Mouse (Mus musculus) left cerebral cortex, adult 8-10 months (tissue): ENCODE data around the gene Pou5f1. TPM values are rescaled to one million over a fixed set of nuclear protein-coding genes. Genes with fewer than 3 reads are reported as not detected.
A peak's percentile ranks its signal among the peaks of the same experiment; 100 is the strongest.

Source experiments
- DNase-seq, 2 experiments: peaks; one replicate each; pipeline ENCODE4 v3.0.0; 2022; ENCODE audit warnings: low spot score in 2 of 2
- total RNA-seq, 4 experiments: library from RNA; stranded (reverse); gene quantifications; 2 replicates each; pipeline ENCODE4 v1.2.4; 2022

Gene Pou5f1
- total RNA-seq, 4 experiments from 2014 or later, result 0.27 TPM; not detected in 3

DNA sequence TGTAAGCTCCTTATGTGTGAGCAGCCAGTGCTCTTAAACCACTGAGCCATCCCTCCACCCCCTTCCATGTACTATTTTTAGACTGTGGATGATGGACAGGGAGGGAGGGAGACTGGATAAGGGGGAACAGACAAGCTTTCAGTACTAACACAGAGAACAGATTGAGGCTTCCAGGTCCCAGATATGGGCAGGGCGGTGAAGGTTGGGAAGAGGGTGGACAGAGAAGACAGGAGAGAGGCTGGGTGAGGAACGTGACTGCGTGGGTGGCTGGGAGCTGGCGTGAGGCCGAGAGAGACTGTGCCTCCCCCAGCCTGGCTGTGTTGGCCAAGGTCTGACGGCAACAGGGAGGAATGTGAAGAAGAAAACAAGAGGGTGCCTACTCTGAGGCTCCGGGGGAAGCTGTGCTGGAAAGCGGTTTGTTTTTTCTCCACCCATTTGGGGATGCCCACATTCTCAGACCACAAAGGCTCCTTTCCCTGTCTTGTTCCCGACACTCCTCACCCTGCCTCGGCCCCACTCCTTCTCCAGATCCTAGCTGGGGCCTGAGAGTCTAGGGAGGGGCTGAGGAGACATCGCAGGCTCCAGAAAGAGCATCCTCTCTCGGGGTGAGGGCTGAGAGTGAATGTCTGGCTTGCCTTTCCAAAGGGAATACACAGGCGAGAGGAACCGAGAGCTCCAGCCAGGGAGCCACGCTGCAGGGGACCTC lies 43.8 kb downstream of the Pou5f1 start:
- DNase-seq, result peak; percentile 63 to 89

DNA sequence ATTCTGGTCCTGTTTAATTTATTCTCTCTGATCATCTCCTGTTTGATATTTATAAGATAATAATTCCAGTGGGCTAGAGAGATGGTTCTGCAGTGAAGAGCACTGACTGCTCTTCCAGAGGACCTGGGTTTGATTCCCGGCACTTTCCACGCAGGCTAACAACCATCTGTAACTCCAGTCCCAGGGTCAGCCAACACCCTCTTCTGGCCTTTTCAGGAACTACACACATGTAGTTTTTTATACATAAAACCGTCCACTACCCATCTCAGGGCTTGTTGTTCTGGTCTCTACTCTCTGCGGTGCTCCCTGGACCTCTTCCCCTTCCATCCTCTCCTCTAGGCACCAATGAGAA lies 44.3 kb downstream of the Pou5f1 start:
- DNase-seq, result no peak

DNA sequence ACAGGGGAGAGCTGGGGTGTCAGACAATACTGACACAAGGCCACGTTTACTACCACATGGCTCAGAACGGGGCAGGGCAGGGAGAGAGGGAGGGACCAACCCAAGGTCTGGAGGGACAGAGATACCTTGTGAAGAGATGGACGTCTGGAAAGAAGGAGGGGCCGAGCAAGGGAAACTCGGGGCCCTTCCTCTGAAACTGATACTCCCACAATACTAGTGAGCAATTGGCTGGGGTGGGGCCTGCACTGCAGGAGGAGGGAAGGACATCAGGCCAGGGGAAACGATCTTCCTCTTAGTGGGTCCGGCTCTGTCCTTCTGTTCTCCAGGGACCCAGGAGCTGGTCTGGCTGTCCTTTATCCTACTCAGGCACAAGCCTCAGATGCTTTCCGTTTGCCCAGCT lies 45.1 kb downstream of the Pou5f1 start:
- no peak for DNase-seq

DNA sequence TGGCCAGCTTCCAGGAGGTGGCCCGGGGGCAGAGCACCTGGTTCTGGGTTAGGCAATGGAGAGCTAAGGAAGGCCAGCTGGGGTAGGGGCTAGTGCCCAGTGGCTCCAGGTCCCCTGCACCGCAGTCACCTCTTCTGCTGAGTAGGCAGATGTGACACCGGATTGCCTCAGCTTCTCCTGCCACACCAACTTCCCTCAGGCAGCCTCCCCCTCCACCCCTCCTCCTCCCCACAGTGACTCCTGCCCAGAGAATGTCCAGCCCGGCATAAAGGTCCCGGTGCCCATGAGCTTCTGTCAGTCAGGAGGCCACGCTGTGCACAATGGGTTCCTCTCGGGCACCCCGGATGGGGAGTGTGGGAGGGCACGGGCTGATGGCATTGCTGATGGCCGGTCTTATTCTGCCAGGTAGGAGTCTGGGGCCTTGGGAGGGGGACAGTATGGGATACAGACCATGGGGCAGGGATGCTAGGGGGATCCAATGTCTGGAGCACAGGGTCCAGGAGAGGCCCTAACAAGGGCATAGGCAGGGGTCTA lies 46.1 kb downstream of the Pou5f1 start, which contains the start of gene Cdsn:
TSS of gene Cdsn (plus strand) at position 248 of the 534 bp plus-strand sequence.
- no peak for DNase-seq

DNA sequence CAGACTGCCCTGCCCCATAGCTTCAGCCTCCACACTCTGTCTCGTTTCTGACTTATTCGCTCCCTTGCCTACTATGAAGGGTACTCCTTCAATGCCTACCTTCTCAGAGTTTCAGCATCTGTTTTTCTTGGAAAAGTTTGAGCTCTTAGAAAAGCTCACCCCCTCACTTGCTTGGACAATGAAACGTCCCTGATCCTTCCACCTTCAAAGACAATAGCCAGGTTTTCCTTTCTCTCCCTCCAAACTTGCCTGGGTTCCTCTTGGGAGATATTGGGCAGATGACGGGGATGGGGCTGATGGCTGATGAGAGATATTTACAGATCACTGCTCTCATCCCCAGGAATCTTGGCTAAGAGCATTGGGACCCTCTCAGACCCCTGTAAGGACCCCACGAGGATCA lies 48.5 kb downstream of the Pou5f1 start:
- DNase-seq, result no peak

DNA sequence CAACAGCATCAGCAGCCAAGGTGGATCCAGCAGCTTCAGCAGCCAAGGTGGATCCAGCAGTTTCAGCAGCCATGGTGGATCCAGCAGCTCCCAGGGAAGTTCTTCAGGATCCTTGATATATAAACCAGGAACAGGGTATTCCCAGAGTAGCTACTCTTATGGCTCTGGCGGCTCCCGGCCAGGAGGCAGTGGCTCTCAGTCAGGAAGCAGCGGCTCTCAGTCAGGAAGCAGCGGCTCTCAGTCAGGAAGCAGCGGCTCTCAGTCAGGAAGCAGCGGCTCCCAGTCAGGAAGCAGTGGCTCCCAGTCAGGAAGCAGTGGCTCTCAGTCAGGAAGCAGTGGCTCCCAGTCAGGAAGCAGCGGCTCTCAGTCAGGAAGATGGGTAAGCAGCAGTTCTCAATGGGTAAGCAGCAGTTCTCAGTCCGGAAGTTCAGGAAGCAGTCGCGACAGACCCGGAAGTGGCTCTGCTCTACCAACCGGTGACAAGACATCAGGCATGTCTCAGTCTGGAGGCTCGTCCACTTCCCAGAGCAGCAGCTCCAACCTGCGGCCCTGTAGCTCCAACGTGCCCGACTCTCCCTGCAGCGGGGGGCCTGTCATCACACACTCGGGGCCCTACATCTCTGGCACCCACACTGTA lies 49.1 kb downstream of the Pou5f1 start:
- DNase-seq, result no peak

DNA sequence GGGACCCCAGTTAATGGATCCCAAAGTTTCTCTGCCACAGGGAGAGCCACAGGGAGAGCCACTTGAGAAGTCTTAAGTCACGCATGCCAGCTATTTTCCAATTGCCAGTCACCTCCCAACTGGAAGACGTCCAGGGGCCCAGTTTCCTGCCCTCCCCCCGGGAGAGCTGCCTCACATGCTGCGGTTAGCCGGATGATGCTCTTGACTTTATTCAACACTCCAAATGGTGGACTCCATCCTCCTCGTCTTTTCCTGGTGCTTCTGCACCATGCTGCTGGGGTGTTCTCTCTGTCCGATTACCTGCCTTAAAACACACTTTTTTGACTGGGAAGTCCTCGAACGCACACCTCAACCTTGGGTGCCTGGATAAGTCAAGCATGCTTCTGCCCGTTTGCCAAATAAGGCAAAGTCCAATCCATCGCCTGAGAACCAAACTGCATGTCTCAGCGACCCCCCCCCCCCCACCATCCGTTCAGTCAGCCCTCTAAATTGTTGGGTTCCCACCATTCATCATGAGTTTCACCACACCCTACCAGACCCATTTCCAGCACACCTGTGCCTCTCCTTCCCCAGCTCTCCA lies 50.5 kb downstream of the Pou5f1 start:
- DNase-seq, result no peak

DNA sequence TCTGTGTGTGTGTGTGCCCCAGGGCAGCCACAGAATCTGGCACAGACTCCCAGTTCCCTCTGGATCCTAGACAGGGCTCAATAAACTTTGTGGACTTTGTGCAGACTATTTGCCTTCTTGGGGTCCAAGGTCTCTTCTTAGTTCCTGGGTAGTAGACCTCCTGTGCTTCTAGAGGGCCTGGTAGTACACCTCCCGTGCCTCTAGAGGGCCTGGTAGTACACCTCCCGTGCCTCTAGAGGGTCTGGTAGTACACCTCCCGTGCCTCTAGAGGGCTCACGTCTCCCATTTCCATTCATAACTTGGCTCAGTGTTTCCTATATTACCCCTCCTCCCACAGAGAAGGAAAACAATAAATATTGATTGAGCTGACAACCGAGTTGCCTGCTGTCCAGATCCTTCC lies 51.0 kb downstream of the Pou5f1 start:
- no peak for DNase-seq

DNA sequence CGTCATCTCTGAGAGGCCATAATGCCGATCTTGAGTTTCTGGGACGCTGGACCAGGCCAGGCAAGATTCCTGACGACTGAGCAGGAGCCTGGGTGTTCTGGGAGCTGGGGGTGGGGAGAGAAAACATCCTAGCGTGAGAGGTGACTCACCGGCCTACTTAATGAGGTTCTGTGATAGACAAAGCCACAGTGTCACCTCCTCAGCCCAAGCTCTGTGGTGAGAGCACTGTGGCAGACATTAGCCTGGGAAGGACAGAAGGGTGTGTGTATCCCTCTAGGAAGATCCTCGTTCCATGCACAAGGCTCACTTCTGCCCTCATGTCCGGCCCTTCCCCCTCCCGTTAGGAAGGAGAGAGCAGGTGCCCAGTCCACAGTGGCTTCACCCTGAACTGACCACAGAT lies 51.5 kb downstream of the Pou5f1 start:
- no peak for DNase-seq

DNA sequence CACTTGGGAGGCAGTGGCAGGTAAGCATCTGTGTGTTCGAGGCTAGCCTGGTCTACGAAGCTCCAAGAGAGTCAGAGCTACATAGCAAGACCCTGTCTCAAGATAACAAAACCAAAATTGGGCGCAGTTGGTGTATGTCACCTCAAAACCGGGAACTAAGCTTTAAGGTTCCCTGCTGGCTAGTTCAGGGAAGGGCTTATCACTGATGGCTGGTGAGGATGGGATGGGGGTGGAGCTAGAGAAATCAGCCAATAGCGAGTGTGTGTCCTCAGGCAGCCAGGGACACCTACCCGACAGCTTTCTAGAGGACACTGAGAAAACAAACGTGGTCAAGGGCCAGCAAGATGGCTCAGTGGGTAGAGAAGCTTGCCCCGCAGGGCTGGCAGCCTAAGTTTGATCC lies 52.4 kb downstream of the Pou5f1 start:
- no peak for DNase-seq

Other genes starting within 250 kb of the Pou5f1 start
- gene H2-D1, start 243.3 kb upstream of the Pou5f1 start, total RNA-seq, result 10 to 100 TPM; 29.5 to 72.8 (median 47.5) TPM
- 1 to 10 TPM in 3 of 4 experiments, under 1 TPM in 1; 0.67 to 2.3 (median 1.4) TPM for gene H2-Q1, start 185.6 kb upstream of the Pou5f1 start, total RNA-seq
- 1 to 10 TPM in 2 of 4 experiments, under 1 TPM in 2; 0.34 to 1.3 (median 0.94) TPM for gene H2-Q2, start 163.8 kb upstream of the Pou5f1 start, total RNA-seq
- gene H2-Q4, start 126.4 kb upstream of the Pou5f1 start, total RNA-seq, result 1 to 10 TPM; 2.5 to 7.0 (median 4.7) TPM
- 1 to 10 TPM in 1 of 4 experiments, under 1 TPM in 3; 0.38 to 1.5 (median 0.86) TPM for gene H2-Q6, start 81.2 kb upstream of the Pou5f1 start, total RNA-seq
- gene H2-Q7, start 66.9 kb upstream of the Pou5f1 start, total RNA-seq, result 1 to 10 TPM in 2 of 4 experiments, under 1 TPM in 2; 0.59 to 2.3 (median 1.1) TPM
- gene H2-Q10, start 35.9 kb upstream of the Pou5f1 start, total RNA-seq, result under 1 TPM; 0.26 to 0.72 (median 0.38) TPM
- 10 to 100 TPM in 3 of 4 experiments, 1 to 10 TPM in 1; 10.0 to 16.0 (median 13.3) TPM for gene Tcf19, start 10.8 kb downstream of the Pou5f1 start, total RNA-seq
- 10 to 100 TPM; 12.0 to 18.7 (median 13.8) TPM for gene Cchcr1, start 11.1 kb downstream of the Pou5f1 start, total RNA-seq
- under 1 TPM in 1 of 4 experiments, not detected in 3; 0.41 TPM for gene Psors1c2, start 27.2 kb downstream of the Pou5f1 start, total RNA-seq
- gene Cdsn, start 46.1 kb downstream of the Pou5f1 start, total RNA-seq, result 1 to 10 TPM in 3 of 4 experiments, under 1 TPM in 1; 1.00 to 1.6 (median 1.2) TPM
- gene 2300002M23Rik, start 61.4 kb downstream of the Pou5f1 start, total RNA-seq, result not detected
- not detected for gene Sfta2, start 95.5 kb downstream of the Pou5f1 start, total RNA-seq
- under 1 TPM in 1 of 4 experiments, not detected in 3; 0.07 TPM for gene Gm9573, start 120.6 kb downstream of the Pou5f1 start, total RNA-seq
- not detected for gene Mucl3, start 137.7 kb downstream of the Pou5f1 start, total RNA-seq
- gene Vars2, start 161.6 kb downstream of the Pou5f1 start, total RNA-seq, result 10 to 100 TPM; 28.3 to 41.6 (median 38.0) TPM
- gene Gtf2h4, start 167.7 kb downstream of the Pou5f1 start, total RNA-seq, result 10 to 100 TPM; 27.6 to 36.9 (median 31.2) TPM
- 10 to 100 TPM; 62.0 to 76.7 (median 65.9) TPM for gene Ddr1, start 198.6 kb downstream of the Pou5f1 start, total RNA-seq